Mouse (Mus musculus) embryonic facial prominence, embryonic 10.5 days (tissue): ENCODE measurements at regions not wholly inside any gene's neighbourhood (a gene's known extent, or its start where the extent isn't known, plus 50 kb on each side); places are given as distances from the start of the nearest gene placed in this dataset.

Experiments
- DNase-seq: peaks from one replicate; pipeline ENCODE4 v3.0.0-alpha.2; 2017; ENCODE audit warnings: low spot score
- H3K27ac ChIP-seq: fragments of 300-500 bp; sonication (generic); replicated peaks from 2 replicates; pipeline ENCODE4 v1.5.1; 2016; ENCODE audit warnings: mild to moderate bottlenecking
- H3K27me3 ChIP-seq: fragments of 300-500 bp; sonication (generic); replicated peaks from 2 replicates; pipeline ENCODE4 v1.6.1; 2016; ENCODE audit warnings: low read depth, mild to moderate bottlenecking; ENCODE audit not compliant: poor library complexity, severe bottlenecking
- H3K36me3 ChIP-seq: fragments of 300-500 bp; sonication (generic); replicated peaks from 2 replicates; pipeline ENCODE4 v1.6.1; 2016; ENCODE audit warnings: mild to moderate bottlenecking, moderate library complexity
- H3K4me1 ChIP-seq: fragments of 300-500 bp; sonication (generic); 2 replicates; pipeline ENCODE4 v1.6.1; 2016
- H3K4me3 ChIP-seq: fragments of 300-500 bp; sonication (generic); 2 replicates; pipeline ENCODE4 v1.5.1; 2016; ENCODE audit warnings: mild to moderate bottlenecking, moderate library complexity
- H3K9me3 ChIP-seq: fragments of 300-500 bp; sonication (generic); 2 replicates; pipeline ENCODE4 v1.6.1; 2016; ENCODE audit warnings: mild to moderate bottlenecking
- WGBS: fragments of 180-500 bp; shearing (Covaris S2); methylation state at CpG from one replicate; pipeline ENCODE4 v1.1.7; 2016; 5-methylcytosine and 5-hydroxymethylcytosine counted together

- Histone ChIP-seq H3K27ac (no peak overlapping the region), H3K36me3 (no peaks in the 10 kb centered on the region), H3K27me3 (no peaks in the 10 kb centered on the region), H3K4me1 (no peaks in the 10 kb centered on the region), H3K9me3 (peaks cover 9% of the 10 kb centered on the region), H3K4me3 (no peak overlapping the region)
- WGBS: 88% methylated on average over 12 of the region's 12 CpGs
- DNase-seq: peak; percentile 66
Observed at GRCm38 (mm10) chr1:146106882-146107281, 387.7 kb upstream of the Brinp3 start.
